Mouse (Mus musculus) embryonic facial prominence, embryonic 14.5 days (tissue): ENCODE measurements around the gene Frmd6. TPM values are rescaled to one million over a fixed set of nuclear protein-coding genes. Genes with fewer than 3 reads are reported as not detected.
A peak's percentile ranks its signal among the peaks of the same experiment; 100 is the strongest.

ENCODE experiments used
- ATAC-seq: fragments of 200-750 bp; cut with Nextera tagmentation; 2 replicates; pipeline ENCODE4 v1.8.0; 2017; ENCODE audit warnings: low read depth, moderate number of reproducible peaks, moderate TSS enrichment
- DNase-seq: peaks from one replicate; pipeline ENCODE4 v3.0.0-alpha.2; 2015; ENCODE audit warnings: low spot score
- H3K27ac ChIP-seq: fragments of 300-500 bp; sonication (generic); replicated peaks from 2 replicates; pipeline ENCODE4 v1.5.1; 2014; ENCODE audit warnings: low read depth, mild to moderate bottlenecking, low read length, moderate library complexity
- H3K27me3 ChIP-seq: fragments of 300-500 bp; sonication (generic); replicated peaks from 2 replicates; pipeline ENCODE4 v1.6.1; 2014; ENCODE audit warnings: low read length; ENCODE audit not compliant: control insufficient read depth, insufficient read depth
- H3K36me3 ChIP-seq: fragments of 300-500 bp; sonication (generic); 2 replicates; pipeline ENCODE4 v1.6.1; 2014; ENCODE audit warnings: low read length, mixed read lengths; ENCODE audit not compliant: control insufficient read depth, insufficient read depth
- H3K4me1 ChIP-seq: fragments of 300-500 bp; sonication (generic); 2 replicates; pipeline ENCODE4 v1.6.1; 2014; ENCODE audit warnings: antibody characterized with exemption, low read length; ENCODE audit not compliant: control insufficient read depth, insufficient read depth
- H3K4me2 ChIP-seq: fragments of 300-500 bp; sonication (generic); 2 replicates; pipeline ENCODE4 v1.6.1; 2014; ENCODE audit warnings: low read depth, mild to moderate bottlenecking, low read length, moderate library complexity, mixed read lengths
- H3K4me3 ChIP-seq: fragments of 300-500 bp; sonication (generic); 2 replicates; pipeline ENCODE4 v1.5.1; 2014; ENCODE audit warnings: low read depth, mild to moderate bottlenecking, low read length
- H3K9ac ChIP-seq: fragments of 300-500 bp; sonication (generic); 2 replicates; pipeline ENCODE4 v1.6.1; 2014; ENCODE audit warnings: low read depth, mild to moderate bottlenecking, low read length, moderate library complexity, mixed read lengths
- H3K9me3 ChIP-seq: fragments of 300-500 bp; sonication (generic); 2 replicates; pipeline ENCODE4 v1.6.1; 2016; ENCODE audit warnings: low read length; ENCODE audit not compliant: control insufficient read depth
- WGBS: fragments of 180-500 bp; shearing (Covaris S2); extraction: QIAGEN DNeasy Blood & Tissue Kit; methylation state at CpG from one replicate; pipeline ENCODE4 v1.1.7; 2014; 5-methylcytosine and 5-hydroxymethylcytosine counted together
- polyA plus RNA-seq: library from polyadenylated mRNA; unstranded; fragments of >200 nt; fragmentation: Nextera tagmentation; extraction: Ambion mirVana; gene quantifications from 2 replicates; pipeline ENCODE4 v1.2.1, GENCODE M21; 2014

The Frmd6 gene
- polyA plus RNA-seq, 1 experiment from 2014 or later = 56.0 TPM

- Histone ChIP-seq H3K4me3 (no peak overlapping the region), H3K4me1 (peaks cover 16% of the 10 kb centered on the region), H3K4me2 (no peak overlapping the region), H3K27ac (peak overlapping the region; percentile 30; the same call in 1 of the 2 replicates), H3K27me3 (no peaks in the 10 kb centered on the region), H3K36me3 (no peaks in the 10 kb centered on the region), H3K9ac (no peak overlapping the region), H3K9me3 (no peaks in the 10 kb centered on the region)
- no peak for ATAC-seq
- no peak for DNase-seq
- 76% methylated on average over 8 of the region's 8 CpGs for WGBS
These were observed 25.2 kb upstream of the Frmd6 start for GRCm38 (mm10) chr12:70800086-70800485.

GRCm38 (mm10) chr12:70801361-70801760 lies 24.0 kb upstream of the Frmd6 start:
- Histone ChIP-seq H3K9ac (no peak overlapping the region), H3K27me3 (no peaks in the 10 kb centered on the region), H3K4me1 (peaks cover 14% of the 10 kb centered on the region), H3K4me3 (no peak overlapping the region), H3K4me2 (no peak overlapping the region), H3K9me3 (no peaks in the 10 kb centered on the region), H3K27ac (no peak overlapping the region), H3K36me3 (no peaks in the 10 kb centered on the region)
- ATAC-seq (no peak), DNase-seq (no peak)
- WGBS = 78% methylated on average over 8 of the region's 8 CpGs

- no peak overlapping the region for H3K9ac ChIP-seq
- no peak overlapping the region for H3K4me2 ChIP-seq
- no peak overlapping the region for H3K4me3 ChIP-seq
- no peaks in the 10 kb centered on the region for H3K9me3 ChIP-seq
- peaks cover 11% of the 10 kb centered on the region for H3K4me1 ChIP-seq
- no peaks in the 10 kb centered on the region for H3K36me3 ChIP-seq
- no peak for ATAC-seq
- DNase-seq = no peak
- 69% methylated on average over 4 of the region's 4 CpGs for WGBS
- no peaks in the 10 kb centered on the region for H3K27me3 ChIP-seq
- no peak overlapping the region for H3K27ac ChIP-seq
These were observed 21.8 kb upstream of the Frmd6 start for GRCm38 (mm10) chr12:70803494-70803893.

- Histone ChIP-seq H3K9ac (no peak overlapping the region), H3K27ac (no peak overlapping the region), H3K27me3 (no peaks in the 10 kb centered on the region), H3K4me2 (no peak overlapping the region), H3K4me1 (no peaks in the 10 kb centered on the region), H3K9me3 (no peaks in the 10 kb centered on the region), H3K36me3 (no peaks in the 10 kb centered on the region), H3K4me3 (no peak overlapping the region)
- ATAC-seq (no peak), DNase-seq (no peak)
- 80% methylated on average over 2 of the region's 2 CpGs for WGBS
These were observed 20.3 kb upstream of the Frmd6 start for GRCm38 (mm10) chr12:70804989-70805388.

- 14% methylated on average over 5 of the region's 5 CpGs for WGBS
- ATAC-seq (0 out of 2 replicates have a peak, but pooled peaks have one; percentile 22), DNase-seq (peak; percentile 67)
- Histone ChIP-seq H3K36me3 (no peaks in the 10 kb centered on the region), H3K9ac (no peak overlapping the region), H3K27me3 (no peaks in the 10 kb centered on the region), H3K4me3 (no peak overlapping the region), H3K4me2 (no peak overlapping the region), H3K4me1 (no peaks in the 10 kb centered on the region), H3K9me3 (no peaks in the 10 kb centered on the region), H3K27ac (no peak overlapping the region)
These were observed 17.8 kb upstream of the Frmd6 start for GRCm38 (mm10) chr12:70807543-70807942.

GRCm38 (mm10) chr12:70807975-70808374 lies 17.3 kb upstream of the Frmd6 start:
- no peaks in the 10 kb centered on the region for H3K9me3 ChIP-seq
- 60% methylated on average over 6 of the region's 6 CpGs for WGBS
- H3K27ac ChIP-seq = no peak overlapping the region
- no peak overlapping the region for H3K9ac ChIP-seq
- DNase-seq = no peak
- no peaks in the 10 kb centered on the region for H3K4me1 ChIP-seq
- no peak for ATAC-seq
- H3K4me2 ChIP-seq = no peak overlapping the region
- H3K27me3 ChIP-seq = no peaks in the 10 kb centered on the region
- H3K36me3 ChIP-seq = no peaks in the 10 kb centered on the region
- H3K4me3 ChIP-seq = no peak overlapping the region

- Histone ChIP-seq H3K4me3 (no peak overlapping the region), H3K4me1 (no peaks in the 10 kb centered on the region), H3K9ac (no peak overlapping the region), H3K36me3 (no peaks in the 10 kb centered on the region), H3K27ac (no peak overlapping the region), H3K4me2 (no peak overlapping the region), H3K9me3 (no peaks in the 10 kb centered on the region), H3K27me3 (no peaks in the 10 kb centered on the region)
- DNase-seq = no peak
- no peak for ATAC-seq
- 73% methylated on average over 2 of the region's 2 CpGs for WGBS
These were observed 15.4 kb upstream of the Frmd6 start for GRCm38 (mm10) chr12:70809957-70810356.

GRCm38 (mm10) chr12:70811772-70812171 lies 13.5 kb upstream of the Frmd6 start:
- Histone ChIP-seq H3K4me2 (no peak overlapping the region), H3K36me3 (no peaks in the 10 kb centered on the region), H3K4me3 (no peak overlapping the region), H3K4me1 (no peaks in the 10 kb centered on the region), H3K9me3 (no peaks in the 10 kb centered on the region), H3K9ac (no peak overlapping the region), H3K27ac (no peak overlapping the region), H3K27me3 (no peaks in the 10 kb centered on the region)
- ATAC-seq (no peak), DNase-seq (no peak)
- 62% methylated on average over 6 of the region's 6 CpGs for WGBS

- ATAC-seq (no peak), DNase-seq (peak; percentile 40)
- Histone ChIP-seq H3K4me1 (no peaks in the 10 kb centered on the region), H3K36me3 (no peaks in the 10 kb centered on the region), H3K9ac (no peak overlapping the region), H3K27me3 (no peaks in the 10 kb centered on the region), H3K9me3 (no peaks in the 10 kb centered on the region), H3K4me2 (no peak overlapping the region), H3K27ac (no peak overlapping the region), H3K4me3 (no peak overlapping the region)
- WGBS = 66% methylated on average over 6 of the region's 6 CpGs
These were observed 13.1 kb upstream of the Frmd6 start for GRCm38 (mm10) chr12:70812176-70812575.
